Mouse (Mus musculus): ENCODE data around the gene Cdca8.

Gene Cdca8

GRCm38 (mm10) chr4:124951036-124951433 is 11.9 kb upstream of the Cdca8 start:
- DNase-seq = no peak

GRCm38 (mm10) chr4:124950181-124951035 is 11.3 kb upstream of the Cdca8 start:
- no peak for DNase-seq

- DNase-seq = no peak
These were observed 10.4 kb upstream of the Cdca8 start for GRCm38 (mm10) chr4:124949488-124949887.

GRCm38 (mm10) chr4:124944961-124945360 is 5.8 kb upstream of the Cdca8 start:
- DNase-seq = no peak

GRCm38 (mm10) chr4:124943781-124944180 is 4.7 kb upstream of the Cdca8 start:
- DNase-seq = no peak

GRCm38 (mm10) chr4:124943022-124943421 is 3.9 kb upstream of the Cdca8 start:
- DNase-seq = peak; percentile 47

- peak; percentile 96 for DNase-seq
These were observed 2.3 kb downstream of the Cdca8 start, which contains the start of gene 9930104L06Rik for GRCm38 (mm10) chr4:124936613-124937471. 9930104L06Rik (plus strand) TSS chr4:124937048.

- DNase-seq = no peak
These were observed 11.0 kb downstream of the Cdca8 start for GRCm38 (mm10) chr4:124928102-124928501.

- DNase-seq = no peak
These were observed 32.9 kb downstream of the Cdca8 start for GRCm38 (mm10) chr4:124905971-124906822.

GRCm38 (mm10) chr4:124905417-124905816 is 33.7 kb downstream of the Cdca8 start:
- no peak for DNase-seq

GRCm38 (mm10) chr4:124899906-124900305 is 39.2 kb downstream of the Cdca8 start:
- DNase-seq = no peak

GRCm38 (mm10) chr4:124898428-124898827 is 40.7 kb downstream of the Cdca8 start:
- DNase-seq = no peak

GRCm38 (mm10) chr4:124894508-124895428 is 44.3 kb downstream of the Cdca8 start:
- DNase-seq = peak; percentile 88

GRCm38 (mm10) chr4:124893769-124894168 is 45.3 kb downstream of the Cdca8 start:
- DNase-seq = peak; percentile 43

GRCm38 (mm10) chr4:124890831-124891230 is 48.3 kb downstream of the Cdca8 start:
- DNase-seq = no peak

- no peak for DNase-seq
These were observed 49.2 kb downstream of the Cdca8 start for GRCm38 (mm10) chr4:124889935-124890334.

- DNase-seq = no peak
These were observed 50.4 kb downstream of the Cdca8 start for GRCm38 (mm10) chr4:124888702-124889101.

- DNase-seq = no peak
These were observed 56.9 kb downstream of the Cdca8 start for GRCm38 (mm10) chr4:124882151-124882729.

- DNase-seq = peak; percentile 63
These were observed 57.7 kb downstream of the Cdca8 start for GRCm38 (mm10) chr4:124881341-124881908.

- DNase-seq = no peak
These were observed 58.5 kb downstream of the Cdca8 start, which contains the start of gene Epha10 for GRCm38 (mm10) chr4:124880599-124880998. Epha10 (plus strand) TSS chr4:124880899.

- DNase-seq = no peak
These were observed 66.4 kb downstream of the Cdca8 start for GRCm38 (mm10) chr4:124872719-124873118.

Measured in cerebellum, adult 9-11 months (tissue).